Mouse (Mus musculus): ENCODE data around the gene Dohh. TPM values are rescaled to one million over a fixed set of nuclear protein-coding genes. Genes with fewer than 3 reads are reported as not detected.

The Dohh gene
- polyA plus RNA-seq, 1 experiment: 123 TPM

DNA sequence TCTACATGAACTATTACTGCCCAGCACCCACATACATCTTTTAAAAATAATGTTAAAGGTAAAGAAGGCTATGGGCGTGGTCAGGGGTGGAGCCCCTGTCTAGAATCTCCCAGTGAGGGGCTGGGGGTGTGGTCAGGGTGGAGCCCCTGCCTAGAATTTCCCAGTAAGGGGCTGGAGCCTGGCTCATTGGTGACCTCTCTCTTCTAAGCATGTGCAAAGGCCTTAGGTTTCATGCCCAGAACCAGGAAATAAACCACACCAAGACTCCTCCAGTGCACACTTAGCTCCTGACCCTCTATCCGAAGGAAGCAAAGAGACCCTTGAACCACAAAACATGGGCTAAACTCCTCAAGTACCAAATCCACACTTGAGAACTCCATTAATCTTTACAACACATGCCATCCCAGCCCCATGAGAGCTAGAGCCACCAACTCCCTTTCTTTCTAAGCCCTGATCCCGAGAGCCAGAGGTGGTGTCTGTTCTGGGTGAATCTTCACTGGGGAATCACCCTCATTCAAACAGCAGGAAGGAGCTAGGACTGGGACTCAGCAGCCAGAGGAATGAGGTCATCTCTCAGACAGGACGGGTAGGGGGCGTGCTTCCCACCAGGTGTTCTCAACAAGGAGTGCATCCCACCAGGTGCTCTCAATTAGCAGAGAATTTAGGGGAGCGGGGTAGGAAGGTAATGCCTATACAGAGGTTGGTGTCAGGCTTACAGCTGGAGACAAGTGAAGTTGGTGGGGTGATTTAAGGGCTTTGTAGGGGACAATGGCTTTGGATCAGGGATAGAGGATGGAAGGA, 7.5 kb upstream of the Dohh start:
- H3K27me3 ChIP-seq (ENCODE audit: control insufficient read depth, insufficient read depth, low read length): no peaks in the 10 kb centered on the region
- H3K4me1 ChIP-seq (replicated peaks; ENCODE audit: control insufficient read depth, insufficient read depth, low read length): peaks cover 20% of the 10 kb centered on the region
- H3K36me3 ChIP-seq (ENCODE audit: control insufficient read depth, insufficient read depth, low read length): no peaks in the 10 kb centered on the region
- H3K27ac ChIP-seq (ENCODE audit: control insufficient read depth, insufficient read depth, low read length): no peak overlapping the region
- peak overlapping the region; percentile 73; the same call in 1 of the 2 replicates for H3K4me3 ChIP-seq (ENCODE audit: control insufficient read depth, insufficient read depth, low read length)
- DNase-seq: peak; percentile 44
- WGBS: 49% methylated on average over 6 of the region's 6 CpGs
- no peak for TF ChIP-seq CTCF (IDR thresholded peaks at IDR 0.05; ENCODE audit: borderline replicate concordance, control insufficient read depth, extremely low read depth, insufficient read depth, low read length, poor library complexity)
- no peak for TF ChIP-seq POLR2A (IDR thresholded peaks at IDR 0.05; ENCODE audit: control insufficient read depth, extremely low read depth, insufficient read depth, low read length, poor library complexity)

DNA sequence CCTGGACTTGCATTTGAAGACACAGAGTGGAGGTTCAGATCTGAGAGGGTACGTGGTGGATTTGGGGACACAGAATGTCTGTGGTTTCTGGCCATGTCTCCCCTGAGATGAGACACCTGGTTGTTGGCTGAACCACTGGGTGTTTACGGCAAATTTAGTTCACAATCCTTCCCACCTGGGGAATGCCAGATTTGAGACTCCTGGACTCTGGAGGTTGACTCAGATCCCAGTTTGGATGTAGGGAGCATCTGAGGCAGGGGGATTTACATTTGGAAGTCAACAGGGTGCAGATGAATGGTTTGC, 6.9 kb upstream of the Dohh start:
- no peak for TF ChIP-seq POLR2A (IDR thresholded peaks at IDR 0.05; ENCODE audit: control insufficient read depth, extremely low read depth, insufficient read depth, low read length, poor library complexity)
- TF ChIP-seq CTCF (IDR thresholded peaks at IDR 0.05; ENCODE audit: borderline replicate concordance, control insufficient read depth, extremely low read depth, insufficient read depth, low read length, poor library complexity): no peak
- DNase-seq: no peak
- H3K4me1 ChIP-seq (replicated peaks; ENCODE audit: control insufficient read depth, insufficient read depth, low read length): peaks cover 25% of the 10 kb centered on the region
- 3% methylated on average over 2 of the region's 2 CpGs for WGBS
- H3K27me3 ChIP-seq (ENCODE audit: control insufficient read depth, insufficient read depth, low read length): no peaks in the 10 kb centered on the region
- H3K36me3 ChIP-seq (ENCODE audit: control insufficient read depth, insufficient read depth, low read length): no peaks in the 10 kb centered on the region
- peak overlapping the region; percentile 73; the same call in 1 of the 2 replicates for H3K4me3 ChIP-seq (ENCODE audit: control insufficient read depth, insufficient read depth, low read length)
- no peak overlapping the region for H3K27ac ChIP-seq (ENCODE audit: control insufficient read depth, insufficient read depth, low read length)

DNA sequence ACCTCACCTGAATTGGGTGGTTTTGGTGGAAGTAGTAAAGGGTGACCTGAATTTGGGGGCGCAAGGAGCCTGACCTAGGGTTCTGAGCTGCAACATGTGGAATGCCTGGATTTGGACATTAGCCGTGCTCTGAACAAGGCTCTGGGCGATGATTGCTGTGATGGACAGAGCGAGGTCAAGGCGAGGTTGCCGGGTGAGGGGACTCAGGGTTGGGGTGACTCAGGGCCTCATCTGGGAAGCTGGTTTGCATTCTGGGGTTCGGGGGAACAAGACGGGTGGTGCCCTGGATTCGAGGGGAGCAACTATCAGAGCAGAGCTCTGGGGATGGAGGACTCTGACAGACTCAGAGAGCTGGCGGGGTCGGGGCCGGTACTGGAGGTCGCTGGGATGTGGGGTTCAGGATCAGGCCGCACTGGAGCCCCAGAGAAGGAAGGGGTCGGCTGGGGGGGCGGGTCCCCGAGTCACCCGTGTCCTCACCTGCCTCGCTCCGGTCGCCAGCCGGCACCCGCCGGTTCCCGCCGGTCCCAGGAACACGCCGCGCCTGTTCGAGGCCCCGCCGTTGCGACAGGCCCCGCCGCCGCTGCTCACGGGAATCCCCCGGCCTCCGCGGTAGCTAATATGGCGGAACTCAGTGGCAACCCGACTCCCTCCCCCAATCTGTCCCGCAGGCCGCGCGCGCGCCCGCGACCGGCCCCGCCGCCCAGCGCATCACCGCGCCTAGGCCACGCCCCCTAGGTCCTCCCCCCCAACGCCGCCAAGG, 6.3 kb upstream of the Dohh start, which contains the start of gene Fzr1:
Fzr1 (minus strand) TSS at position 724 of the 760 bp plus-strand sequence.
- no peaks in the 10 kb centered on the region for H3K27me3 ChIP-seq (ENCODE audit: control insufficient read depth, insufficient read depth, low read length)
- peaks cover 28% of the 10 kb centered on the region for H3K4me1 ChIP-seq (replicated peaks; ENCODE audit: control insufficient read depth, insufficient read depth, low read length)
- no peaks in the 10 kb centered on the region for H3K36me3 ChIP-seq (ENCODE audit: control insufficient read depth, insufficient read depth, low read length)
- 1% methylated on average over 58 of the region's 59 CpGs for WGBS
- H3K27ac ChIP-seq (ENCODE audit: control insufficient read depth, insufficient read depth, low read length): peak within 1 kb of the TSS; percentile 36; the same call in 1 of the 2 replicates
- no peak for TF ChIP-seq CTCF (IDR thresholded peaks at IDR 0.05; ENCODE audit: borderline replicate concordance, control insufficient read depth, extremely low read depth, insufficient read depth, low read length, poor library complexity)
- no peak for DNase-seq
- H3K4me3 ChIP-seq (ENCODE audit: control insufficient read depth, insufficient read depth, low read length): peak within 1 kb of the TSS; percentile 73

DNA sequence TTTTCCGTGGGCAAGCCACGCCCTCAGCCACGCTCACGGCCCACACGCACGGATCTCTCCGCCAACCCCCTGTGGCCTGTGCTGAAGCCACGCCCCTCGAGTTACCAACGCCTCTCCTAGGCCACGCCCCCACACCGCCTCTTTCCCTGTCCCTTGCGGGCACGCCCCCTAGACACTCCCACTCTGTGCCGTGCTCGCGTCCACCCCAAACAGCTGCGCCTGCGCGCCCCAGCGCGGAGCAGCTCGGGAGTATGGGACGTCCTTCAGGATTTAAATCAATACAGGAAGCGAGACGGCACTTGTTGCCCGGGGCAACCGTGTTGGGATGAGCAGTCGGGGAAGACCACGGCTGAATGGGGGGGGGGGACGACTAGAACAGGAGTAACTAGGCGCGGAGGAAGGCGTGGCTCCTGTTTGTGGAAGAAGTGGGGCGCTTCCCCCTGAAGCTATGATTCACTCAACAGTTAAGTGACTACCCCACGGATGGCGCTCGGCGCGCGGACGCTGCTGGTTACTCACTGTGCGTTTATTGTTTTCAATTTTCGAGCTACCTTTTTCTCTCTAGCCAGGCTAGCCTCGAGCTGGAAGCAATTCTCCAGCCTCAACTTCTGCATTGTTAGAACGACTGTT, 5.6 kb upstream of the Dohh start:
- DNase-seq: peak; percentile 100
- Histone ChIP-seq H3K36me3 (ENCODE audit: control insufficient read depth, insufficient read depth, low read length) (no peaks in the 10 kb centered on the region), H3K4me1 (replicated peaks; ENCODE audit: control insufficient read depth, insufficient read depth, low read length) (peaks cover 28% of the 10 kb centered on the region), H3K4me3 (ENCODE audit: control insufficient read depth, insufficient read depth, low read length) (peak overlapping the region; percentile 59), H3K27me3 (ENCODE audit: control insufficient read depth, insufficient read depth, low read length) (no peaks in the 10 kb centered on the region), H3K27ac (ENCODE audit: control insufficient read depth, insufficient read depth, low read length) (peak overlapping the region; percentile 36; the same call in 1 of the 2 replicates)
- peak; percentile 81 for TF ChIP-seq POLR2A (IDR thresholded peaks at IDR 0.05; ENCODE audit: control insufficient read depth, extremely low read depth, insufficient read depth, low read length, poor library complexity)
- 0 out of 2 replicates have a peak, but pooled peaks have one; percentile 39 for TF ChIP-seq CTCF (IDR thresholded peaks at IDR 0.05; ENCODE audit: borderline replicate concordance, control insufficient read depth, extremely low read depth, insufficient read depth, low read length, poor library complexity)
- WGBS: under 1% methylated on average over 46 of the region's 46 CpGs

DNA sequence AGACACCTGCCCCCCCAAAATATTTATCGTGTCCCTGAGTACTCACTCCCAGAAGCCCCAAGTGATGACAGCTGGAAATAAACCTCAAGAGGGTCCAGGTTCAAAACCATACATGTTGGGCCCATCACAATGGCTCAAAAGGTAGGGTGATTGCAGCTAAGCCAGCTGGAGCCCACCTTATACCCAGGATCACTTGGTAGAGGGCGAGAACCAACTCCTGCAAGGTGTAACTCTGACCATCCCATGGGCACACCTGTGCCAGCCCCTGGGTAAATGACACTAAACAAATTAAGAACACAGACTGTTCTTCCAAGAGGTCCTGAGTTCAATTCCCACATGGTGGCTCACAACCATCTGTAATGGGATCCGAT, 5.1 kb upstream of the Dohh start:
- Histone ChIP-seq H3K4me1 (replicated peaks; ENCODE audit: control insufficient read depth, insufficient read depth, low read length) (peaks cover 28% of the 10 kb centered on the region), H3K36me3 (ENCODE audit: control insufficient read depth, insufficient read depth, low read length) (no peaks in the 10 kb centered on the region), H3K27ac (ENCODE audit: control insufficient read depth, insufficient read depth, low read length) (peak overlapping the region; percentile 36; the same call in 1 of the 2 replicates), H3K27me3 (ENCODE audit: control insufficient read depth, insufficient read depth, low read length) (no peaks in the 10 kb centered on the region), H3K4me3 (ENCODE audit: control insufficient read depth, insufficient read depth, low read length) (peak overlapping the region; percentile 59)
- no peak for DNase-seq
- TF ChIP-seq CTCF (IDR thresholded peaks at IDR 0.05; ENCODE audit: borderline replicate concordance, control insufficient read depth, extremely low read depth, insufficient read depth, low read length, poor library complexity) (no peak), POLR2A (IDR thresholded peaks at IDR 0.05; ENCODE audit: control insufficient read depth, extremely low read depth, insufficient read depth, low read length, poor library complexity) (no peak)
- WGBS: 61% methylated on average over 3 of the region's 3 CpGs

DNA sequence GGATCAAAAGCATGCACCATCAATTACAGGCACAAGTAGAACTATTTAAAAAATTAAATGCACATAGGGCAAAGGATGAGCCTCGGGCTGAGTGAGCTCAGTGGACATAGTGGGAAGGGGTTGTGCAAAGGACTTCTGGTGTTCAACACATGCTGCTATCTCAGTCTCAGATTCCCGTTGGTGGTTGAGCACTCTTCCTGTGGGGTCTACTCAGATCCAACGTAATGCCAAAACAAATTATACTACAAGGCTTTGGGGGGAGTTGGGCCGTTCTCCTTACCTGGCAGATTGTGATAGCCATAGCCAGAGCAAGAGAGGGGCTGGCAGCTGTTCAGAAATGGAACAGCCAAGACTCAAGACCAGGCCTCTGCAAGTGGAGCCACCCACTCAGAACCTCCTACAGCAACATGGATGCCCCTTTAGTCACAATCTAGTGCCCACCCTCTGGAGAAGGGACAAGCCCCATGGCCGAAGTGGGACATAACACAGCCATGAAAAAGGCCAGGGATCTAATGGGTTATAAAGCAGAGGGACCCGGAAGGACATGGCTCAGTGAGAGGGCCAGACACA, 4.3 kb upstream of the Dohh start:
- H3K4me1 ChIP-seq (replicated peaks; ENCODE audit: control insufficient read depth, insufficient read depth, low read length): peaks cover 32% of the 10 kb centered on the region
- no peak for TF ChIP-seq CTCF (IDR thresholded peaks at IDR 0.05; ENCODE audit: borderline replicate concordance, control insufficient read depth, extremely low read depth, insufficient read depth, low read length, poor library complexity)
- no peak for TF ChIP-seq POLR2A (IDR thresholded peaks at IDR 0.05; ENCODE audit: control insufficient read depth, extremely low read depth, insufficient read depth, low read length, poor library complexity)
- H3K4me3 ChIP-seq (ENCODE audit: control insufficient read depth, insufficient read depth, low read length): no peak overlapping the region
- H3K27ac ChIP-seq (ENCODE audit: control insufficient read depth, insufficient read depth, low read length): no peak overlapping the region
- no peaks in the 10 kb centered on the region for H3K27me3 ChIP-seq (ENCODE audit: control insufficient read depth, insufficient read depth, low read length)
- H3K36me3 ChIP-seq (ENCODE audit: control insufficient read depth, insufficient read depth, low read length): no peaks in the 10 kb centered on the region
- no peak for DNase-seq
- WGBS: 75% methylated on average over 6 of the region's 6 CpGs

Data from thymus, adult 2 months (tissue).